Mouse (Mus musculus) kidney, adult 2 months (tissue): ENCODE data around the gene Bmp8b.

Experiments
- CTCF ChIP-seq: fragments of 200-500 bp; conservative IDR thresholded peaks from 2 replicates; pipeline ENCODE4 v1.5.1; 2011; ENCODE audit warnings: low read depth, mild to moderate bottlenecking, control low read depth, low read length, moderate library complexity, mixed read lengths; ENCODE audit not compliant: insufficient read depth, insufficient read length
- POLR2A ChIP-seq: fragments of 200-500 bp; IDR thresholded peaks from one replicate; pipeline ENCODE4 v1.6.1; 2011; ENCODE audit warnings: low read depth, low read length, control low read depth

DNA sequence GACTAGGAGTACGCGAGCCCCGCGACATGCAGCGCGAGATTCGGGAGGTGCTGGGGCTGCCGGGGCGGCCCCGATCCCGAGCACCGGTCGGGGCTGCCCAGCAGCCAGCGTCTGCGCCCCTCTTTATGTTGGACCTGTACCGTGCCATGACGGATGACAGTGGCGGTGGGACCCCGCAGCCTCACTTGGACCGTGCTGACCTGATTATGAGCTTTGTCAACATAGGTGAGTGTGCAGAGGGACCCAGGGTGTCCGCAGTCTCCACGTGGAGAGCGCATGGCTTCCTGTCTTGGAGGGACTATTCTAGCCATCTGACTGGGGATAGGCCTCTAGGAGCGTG, 456 bp downstream of the Bmp8b start:
- TF ChIP-seq POLR2A, result no peak
- TF ChIP-seq CTCF, result no peak
